Mouse (Mus musculus) E14TG2a.4 (cell line): ENCODE results near the gene Olfr558.

Experiments used
- H3K27me3 ChIP-seq: 2 replicates; pipeline ENCODE4 v1.6.1; 2014; ENCODE audit warnings: low read length, control low read depth; ENCODE audit not compliant: insufficient read depth
- H3K36me3 ChIP-seq: 2 replicates; pipeline ENCODE4 v1.6.1; 2014; ENCODE audit warnings: low read length, control low read depth; ENCODE audit not compliant: insufficient read depth
- H3K4me1 ChIP-seq: replicated peaks from 2 replicates; pipeline ENCODE4 v1.6.1; 2014; ENCODE audit warnings: low read depth, low read length, control low read depth
- H3K4me3 ChIP-seq: replicated peaks from 2 replicates; pipeline ENCODE4 v1.5.1; 2014; ENCODE audit warnings: mild to moderate bottlenecking, low read length
- H3K9me3 ChIP-seq: 2 replicates; pipeline ENCODE4 v1.6.1; 2014; ENCODE audit warnings: low read length, control low read depth
- CTCF ChIP-seq: conservative IDR thresholded peaks from 2 replicates; pipeline ENCODE4 v1.5.1; 2014; ENCODE audit warnings: low read length
- NANOG ChIP-seq: IDR thresholded peaks from 2 replicates; pipeline ENCODE4 v1.6.1; 2014; ENCODE audit warnings: borderline replicate concordance, low read length, mixed read lengths
- POU5F1 ChIP-seq: IDR thresholded peaks from 2 replicates; pipeline ENCODE4 v1.6.1; 2014; ENCODE audit warnings: low read length, borderline replicate concordance

The Olfr558 gene

GRCm38 (mm10) chr7:102698461-102698860 is 3.6 kb upstream of the Olfr558 start:
- Histone ChIP-seq H3K9me3 (no peaks in the 10 kb centered on the region), H3K27me3 (peaks cover 3% of the 10 kb centered on the region; the same call in 1 of the 2 replicates), H3K4me1 (no peaks in the 10 kb centered on the region), H3K4me3 (no peak overlapping the region), H3K36me3 (no peaks in the 10 kb centered on the region)
- no peak for TF ChIP-seq CTCF
- TF ChIP-seq POU5F1, result no peak
- TF ChIP-seq NANOG, result no peak

- H3K36me3 ChIP-seq, result no peaks in the 10 kb centered on the region
- no peak within 1 kb of the TSS for H3K4me3 ChIP-seq
- no peak for TF ChIP-seq NANOG
- no peak for TF ChIP-seq POU5F1
- TF ChIP-seq CTCF, result no peak
- no peaks in the 10 kb centered on the region for H3K27me3 ChIP-seq
- no peaks in the 10 kb centered on the region for H3K4me1 ChIP-seq
- no peaks in the 10 kb centered on the region for H3K9me3 ChIP-seq
These were observed 17.0 kb downstream of the Olfr558 start, which contains the start of gene Olfr33 for GRCm38 (mm10) chr7:102718970-102719369. Gene Olfr33 (minus strand): TSS chr7:102719070.

- Histone ChIP-seq H3K4me1 (no peaks in the 10 kb centered on the region), H3K36me3 (no peaks in the 10 kb centered on the region), H3K9me3 (no peaks in the 10 kb centered on the region), H3K27me3 (no peaks in the 10 kb centered on the region), H3K4me3 (no peak within 1 kb of the TSS)
- TF ChIP-seq CTCF, result no peak
- no peak for TF ChIP-seq NANOG
- TF ChIP-seq POU5F1, result no peak
These were observed 25.4 kb downstream of the Olfr558 start, which contains the start of gene Olfr559 for GRCm38 (mm10) chr7:102727391-102727790. Gene Olfr559 (minus strand): TSS chr7:102727491.

DNA sequence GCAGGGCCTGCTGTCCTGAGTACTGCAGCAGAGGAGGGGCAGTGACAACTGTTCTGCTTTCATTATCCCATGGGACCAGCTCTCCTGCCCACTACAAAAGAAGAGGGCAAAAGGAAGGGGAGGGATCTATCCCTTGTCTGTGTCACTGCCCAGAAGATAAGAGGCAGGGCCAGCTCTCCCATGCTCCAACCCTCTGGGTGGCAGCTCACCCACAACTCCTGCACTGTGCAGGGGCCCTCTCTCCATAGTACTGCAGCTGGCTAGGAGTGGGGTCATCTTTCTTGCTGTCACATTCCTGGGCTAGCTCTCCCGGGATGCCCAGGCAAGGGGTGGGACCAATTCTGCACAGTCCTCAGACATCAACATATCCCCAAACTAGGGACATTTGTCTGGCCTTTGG is 31.8 kb downstream of the Olfr558 start:
- H3K27me3 ChIP-seq, result no peaks in the 10 kb centered on the region
- peaks cover 10% of the 10 kb centered on the region for H3K9me3 ChIP-seq
- no peaks in the 10 kb centered on the region for H3K4me1 ChIP-seq
- no peaks in the 10 kb centered on the region for H3K36me3 ChIP-seq
- TF ChIP-seq NANOG, result no peak
- no peak for TF ChIP-seq POU5F1
- TF ChIP-seq CTCF, result no peak
- H3K4me3 ChIP-seq, result no peak overlapping the region

- no peaks in the 10 kb centered on the region for H3K4me1 ChIP-seq
- no peaks in the 10 kb centered on the region for H3K27me3 ChIP-seq
- H3K36me3 ChIP-seq, result no peaks in the 10 kb centered on the region
- peaks cover 10% of the 10 kb centered on the region for H3K9me3 ChIP-seq
- TF ChIP-seq CTCF (no peak), POU5F1 (no peak)
- no peak overlapping the region for H3K4me3 ChIP-seq
These were observed 35.7 kb downstream of the Olfr558 start for GRCm38 (mm10) chr7:102737705-102738104.

DNA sequence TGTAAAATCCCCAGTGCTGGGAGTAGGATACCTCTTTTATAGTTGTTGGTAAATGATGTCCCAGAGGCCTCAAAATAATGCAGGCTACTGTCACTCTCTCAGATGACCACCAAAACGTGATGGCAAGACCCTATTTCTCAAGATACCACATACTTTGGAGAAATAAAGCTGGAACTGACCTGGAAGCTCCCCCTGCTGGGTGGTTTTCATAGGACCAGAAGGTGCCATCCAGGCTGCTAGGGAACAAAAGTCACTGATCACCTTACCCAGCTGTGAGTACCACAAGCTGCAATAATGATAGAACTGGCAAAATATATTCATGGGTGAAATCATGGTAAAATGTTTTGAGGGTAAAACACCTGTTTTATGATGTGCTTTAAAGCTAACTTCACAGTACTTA is 50.1 kb downstream of the Olfr558 start:
- H3K36me3 ChIP-seq, result no peaks in the 10 kb centered on the region
- TF ChIP-seq CTCF (0 out of 2 replicates have a peak, but pooled peaks have one; percentile 4), NANOG (no peak)
- H3K4me1 ChIP-seq, result no peaks in the 10 kb centered on the region
- no peaks in the 10 kb centered on the region for H3K27me3 ChIP-seq
- no peaks in the 10 kb centered on the region for H3K9me3 ChIP-seq
- H3K4me3 ChIP-seq, result no peak overlapping the region

- TF ChIP-seq NANOG, result no peak
- no peak for TF ChIP-seq POU5F1
- no peaks in the 10 kb centered on the region for H3K36me3 ChIP-seq
- no peaks in the 10 kb centered on the region for H3K27me3 ChIP-seq
These were observed 57.3 kb downstream of the Olfr558 start, which contains the start of the genes Olfr560 and Olfr78 for GRCm38 (mm10) chr7:102759266-102759665. Gene Olfr560 (minus strand): TSS chr7:102759366. Gene Olfr78 (minus strand): TSS chr7:102759471.

More at GRCm38 (mm10) chr7:102759266-102759665, 57.3 kb downstream of the Olfr558 start, which contains the start of the genes Olfr560 and Olfr78:
- Histone ChIP-seq H3K4me3 (no peak within 1 kb of the TSS), H3K9me3 (no peaks in the 10 kb centered on the region), H3K4me1 (no peaks in the 10 kb centered on the region)
